Mouse (Mus musculus): ENCODE results near the gene Nprl3.

- TF ChIP-seq POLR2A (IDR thresholded peaks at IDR 0.05; ENCODE audit: insufficient read depth, low read depth, low read length) (no peak), CTCF (IDR thresholded peaks at IDR 0.05) (no peak)
These were observed 69.7 kb downstream of the Nprl3 start for GRCm38 (mm10) chr11:32197766-32198165.
